Mouse (Mus musculus): ENCODE measurements around the gene Gm12185.
"Not testable (repeated sequence)": the region's sequence is repeated elsewhere in the genome, so short reads cannot be mapped to it uniquely, and the experiment has no call there.

Gene Gm12185

GRCm38 (mm10) chr11:48991740-48992520 is at the start of gene Gm12185:
Gene Gm12185, minus strand, starts transcription at chr11:48992226.
- peak; percentile 63 for DNase-seq

GRCm38 (mm10) chr11:49012074-49012473 is 20.0 kb upstream of the Gm12185 start:
- not testable (repeated sequence) for DNase-seq

GRCm38 (mm10) chr11:49006785-49007184 is 14.8 kb upstream of the Gm12185 start:
- not testable (repeated sequence) for DNase-seq

GRCm38 (mm10) chr11:49006317-49006716 is 14.3 kb upstream of the Gm12185 start:
- DNase-seq, result not testable (repeated sequence)

GRCm38 (mm10) chr11:49000411-49000810 is 8.4 kb upstream of the Gm12185 start:
- DNase-seq, result not testable (repeated sequence)

GRCm38 (mm10) chr11:48994018-48994417 is 2.0 kb upstream of the Gm12185 start, which contains the start of gene Tgtp1:
Gene Tgtp1, minus strand, starts transcription at chr11:48994172.
- not testable (repeated sequence) for DNase-seq

GRCm38 (mm10) chr11:48993296-48993695 is 1.3 kb upstream of the Gm12185 start:
- not testable (repeated sequence) for DNase-seq

GRCm38 (mm10) chr11:48989981-48990380 is 2.0 kb downstream of the Gm12185 start:
- not testable (repeated sequence) for DNase-seq

GRCm38 (mm10) chr11:48988219-48988618 is 3.8 kb downstream of the Gm12185 start:
- not testable (repeated sequence) for DNase-seq

GRCm38 (mm10) chr11:48982848-48983247 is 9.2 kb downstream of the Gm12185 start:
- not testable (repeated sequence) for DNase-seq

- not testable (repeated sequence) for DNase-seq
These were observed 12.0 kb downstream of the Gm12185 start for GRCm38 (mm10) chr11:48980052-48980451.

- DNase-seq, result not testable (repeated sequence)
These were observed 12.8 kb downstream of the Gm12185 start, which contains the start of gene 9930111J21Rik1 for GRCm38 (mm10) chr11:48979251-48979650. Gene 9930111J21Rik1, minus strand, starts transcription at chr11:48979398.

GRCm38 (mm10) chr11:48978240-48978939 is 13.6 kb downstream of the Gm12185 start, which contains the start of gene Olfr56:
Gene Olfr56, plus strand, starts transcription at chr11:48978889.
- not testable (repeated sequence) for DNase-seq

- DNase-seq, result not testable (repeated sequence)
These were observed 17.3 kb downstream of the Gm12185 start for GRCm38 (mm10) chr11:48974686-48975085.

- DNase-seq, result not testable (repeated sequence)
These were observed 45.9 kb downstream of the Gm12185 start, which contains the start of gene Psme2b for GRCm38 (mm10) chr11:48946090-48946489. Gene Psme2b, minus strand, starts transcription at chr11:48946190.

GRCm38 (mm10) chr11:48939286-48939685 is 52.7 kb downstream of the Gm12185 start:
- not testable (repeated sequence) for DNase-seq

GRCm38 (mm10) chr11:48935291-48935690 is 56.7 kb downstream of the Gm12185 start:
- not testable (repeated sequence) for DNase-seq

GRCm38 (mm10) chr11:48933923-48934322 is 58.1 kb downstream of the Gm12185 start:
- DNase-seq, result not testable (repeated sequence)

GRCm38 (mm10) chr11:48933422-48933821 is 58.6 kb downstream of the Gm12185 start:
- not testable (repeated sequence) for DNase-seq

GRCm38 (mm10) chr11:48928068-48928467 is 64.0 kb downstream of the Gm12185 start:
- not testable (repeated sequence) for DNase-seq

GRCm38 (mm10) chr11:48926437-48926836 is 65.6 kb downstream of the Gm12185 start:
- not testable (repeated sequence) for DNase-seq

GRCm38 (mm10) chr11:48923818-48924217 is 68.2 kb downstream of the Gm12185 start:
- DNase-seq, result not testable (repeated sequence)

GRCm38 (mm10) chr11:48918380-48918779 is 73.6 kb downstream of the Gm12185 start:
- DNase-seq, result no peak

All from kidney, adult 9 months (tissue).